Mouse (Mus musculus) hindbrain, embryonic 11.5 days (tissue): ENCODE results near the gene Tppp2. TPM values are rescaled to one million over a fixed set of nuclear protein-coding genes. Genes with fewer than 3 reads are reported as not detected.

Experiments
- ATAC-seq: fragments of 200-750 bp; cut with Nextera tagmentation; 2 replicates; pipeline ENCODE4 v1.8.0; 2017; ENCODE audit warnings: mild to moderate bottlenecking, moderate TSS enrichment, moderate library complexity; ENCODE audit not compliant: low FRiP score
- DNase-seq: peaks from one replicate; pipeline ENCODE4 v3.0.0-alpha.2; 2015; ENCODE audit warnings: low spot score
- H3K27ac ChIP-seq: fragments of 300-500 bp; sonication (generic); 2 replicates; pipeline ENCODE4 v1.5.1; 2014; ENCODE audit warnings: mild to moderate bottlenecking, low read depth, low read length
- H3K27me3 ChIP-seq: fragments of 300-500 bp; sonication (generic); 2 replicates; pipeline ENCODE4 v1.6.1; 2014; ENCODE audit warnings: mild to moderate bottlenecking, low read length, moderate library complexity, mixed read lengths; ENCODE audit not compliant: control insufficient read depth, insufficient read depth
- H3K36me3 ChIP-seq: fragments of 300-500 bp; sonication (generic); 2 replicates; pipeline ENCODE4 v1.6.1; 2014; ENCODE audit warnings: mild to moderate bottlenecking, low read length, moderate library complexity, mixed read lengths; ENCODE audit not compliant: control insufficient read depth, insufficient read depth
- H3K4me1 ChIP-seq: fragments of 300-500 bp; sonication (generic); replicated peaks from 2 replicates; pipeline ENCODE4 v1.6.1; 2014; ENCODE audit warnings: low read length, mixed read lengths; ENCODE audit not compliant: control insufficient read depth, insufficient read depth
- H3K4me2 ChIP-seq: fragments of 300-500 bp; sonication (generic); replicated peaks from 2 replicates; pipeline ENCODE4 v1.6.1; 2014; ENCODE audit warnings: mild to moderate bottlenecking, low read depth, low read length
- H3K4me3 ChIP-seq: fragments of 300-500 bp; sonication (generic); 2 replicates; pipeline ENCODE4 v1.5.1; 2014; ENCODE audit warnings: low read depth, low read length
- H3K9ac ChIP-seq: fragments of 300-500 bp; sonication (generic); 2 replicates; pipeline ENCODE4 v1.6.1; 2014; ENCODE audit warnings: low read depth, low read length
- H3K9me3 ChIP-seq: fragments of 300-500 bp; sonication (generic); 2 replicates; pipeline ENCODE4 v1.6.1; 2016; ENCODE audit warnings: low read length; ENCODE audit not compliant: control insufficient read depth
- WGBS: fragments of 180-500 bp; shearing (Covaris S2); extraction: QIAGEN DNeasy Blood & Tissue Kit; methylation state at CpG from one replicate; pipeline ENCODE4 v1.1.7; 2014; 5-methylcytosine and 5-hydroxymethylcytosine counted together
- polyA plus RNA-seq: library from polyadenylated mRNA; unstranded; fragments of >200 nt; fragmentation: Nextera tagmentation; extraction: Ambion mirVana; gene quantifications from 2 replicates; pipeline ENCODE4 v1.2.1, GENCODE M21; 2014

Tppp2 gene
- polyA plus RNA-seq, 1 experiment from 2014 or later = not detected

DNA sequence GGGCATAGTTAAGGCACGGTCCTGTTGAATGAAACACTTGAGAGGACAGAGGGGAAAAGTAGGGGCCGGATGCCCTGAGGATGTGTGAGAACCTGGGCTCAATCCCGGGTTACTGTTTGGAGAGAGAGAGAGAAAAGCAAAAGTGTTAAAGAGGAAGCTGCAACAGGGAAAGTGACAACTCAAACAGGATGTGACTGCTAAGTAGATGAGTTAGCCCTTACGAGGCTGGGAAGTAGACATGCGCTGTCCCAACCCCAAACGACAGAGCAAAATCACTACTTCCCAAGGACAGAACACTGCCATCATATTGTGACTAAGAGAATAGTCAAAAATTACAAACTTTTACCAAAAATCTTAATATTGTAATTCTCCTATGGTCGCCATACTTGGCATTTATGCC lies 24.0 kb downstream of the Tppp2 start:
- Histone ChIP-seq H3K9ac (no peak overlapping the region), H3K4me1 (no peaks in the 10 kb centered on the region), H3K9me3 (no peaks in the 10 kb centered on the region), H3K4me3 (no peak overlapping the region), H3K27me3 (no peaks in the 10 kb centered on the region), H3K4me2 (no peak overlapping the region), H3K36me3 (no peaks in the 10 kb centered on the region), H3K27ac (no peak overlapping the region)
- WGBS = 69% methylated on average over 7 of the region's 7 CpGs
- no peak for DNase-seq
- no peak for ATAC-seq

DNA sequence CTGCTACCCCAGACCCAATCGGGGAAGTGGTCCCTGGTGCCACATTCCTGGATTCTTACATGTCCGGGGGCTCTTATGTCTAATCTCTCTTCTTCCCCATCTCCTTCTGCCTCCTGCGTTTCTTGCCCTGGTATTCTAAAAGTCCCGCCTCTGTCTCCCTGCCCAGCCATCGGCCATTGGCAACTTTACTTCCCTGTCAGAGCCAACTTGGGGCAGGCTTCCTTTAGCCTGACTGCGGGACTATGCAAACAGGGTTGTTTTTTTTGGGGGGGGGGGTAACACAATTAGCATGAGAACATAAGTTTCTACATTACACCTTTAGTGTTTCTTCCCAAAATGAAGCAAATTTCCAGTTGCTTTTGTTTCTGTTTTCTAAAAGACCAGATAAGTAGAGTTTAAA lies 25.1 kb downstream of the Tppp2 start:
- no peak overlapping the region for H3K4me3 ChIP-seq
- no peak overlapping the region for H3K9ac ChIP-seq
- H3K36me3 ChIP-seq = no peaks in the 10 kb centered on the region
- no peak overlapping the region for H3K4me2 ChIP-seq
- H3K27me3 ChIP-seq = no peaks in the 10 kb centered on the region
- WGBS = 89% methylated on average over 6 of the region's 6 CpGs
- H3K4me1 ChIP-seq = no peaks in the 10 kb centered on the region
- ATAC-seq (no peak), DNase-seq (no peak)
- H3K27ac ChIP-seq = no peak overlapping the region
- H3K9me3 ChIP-seq = no peaks in the 10 kb centered on the region

DNA sequence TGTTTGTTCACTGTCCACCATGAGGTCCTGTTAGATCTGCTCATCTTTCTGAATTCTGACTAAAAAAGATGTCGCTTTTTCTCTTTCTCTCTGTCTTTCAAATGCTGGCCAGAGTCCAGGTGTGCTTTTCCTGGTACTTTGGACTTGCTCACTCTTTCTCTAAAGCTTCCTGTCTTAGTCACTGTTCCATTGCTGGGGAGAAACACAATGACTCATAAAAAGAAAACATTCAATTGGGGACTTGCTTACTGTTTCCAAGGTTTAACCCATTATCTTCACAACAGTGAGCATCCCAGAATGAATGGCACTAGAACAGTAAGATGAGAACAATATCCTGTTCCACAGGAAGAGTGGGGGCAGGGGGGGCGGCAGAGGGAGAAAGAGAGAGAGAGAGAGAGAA lies 42.1 kb downstream of the Tppp2 start:
- H3K27ac ChIP-seq = no peak overlapping the region
- no peaks in the 10 kb centered on the region for H3K4me1 ChIP-seq
- H3K4me2 ChIP-seq = no peak overlapping the region
- DNase-seq (no peak), ATAC-seq (no peak)
- no peaks in the 10 kb centered on the region for H3K27me3 ChIP-seq
- 95% methylated on average over 2 of the region's 2 CpGs for WGBS
- H3K36me3 ChIP-seq = no peaks in the 10 kb centered on the region
- no peak overlapping the region for H3K9ac ChIP-seq
- no peaks in the 10 kb centered on the region for H3K9me3 ChIP-seq
- no peak overlapping the region for H3K4me3 ChIP-seq

DNA sequence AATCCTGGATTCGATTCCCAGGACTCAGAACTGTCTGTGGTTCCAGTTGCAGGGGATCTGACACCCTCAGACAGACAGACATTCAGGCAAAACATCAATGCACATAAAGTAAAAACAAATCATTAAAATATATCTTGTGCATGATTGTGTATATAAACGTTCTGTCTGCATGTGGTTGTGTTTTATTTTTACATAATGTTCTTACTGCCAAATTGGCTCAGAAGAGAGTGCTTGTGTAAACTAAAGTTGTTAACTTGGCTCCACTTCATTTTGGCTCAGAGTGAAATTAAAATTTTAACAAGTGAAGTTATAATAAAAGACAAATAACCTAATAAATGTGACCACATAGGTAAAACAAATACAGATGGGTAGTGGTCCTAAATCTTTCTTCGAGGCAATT lies 49.2 kb downstream of the Tppp2 start:
- DNase-seq (no peak), ATAC-seq (no peak)
- H3K27ac ChIP-seq = no peak overlapping the region
- 88% methylated on average over 3 of the region's 3 CpGs for WGBS
- H3K4me3 ChIP-seq = no peak overlapping the region
- H3K4me2 ChIP-seq = no peak overlapping the region
- H3K27me3 ChIP-seq = no peaks in the 10 kb centered on the region
- H3K9me3 ChIP-seq = no peaks in the 10 kb centered on the region
- H3K4me1 ChIP-seq = no peaks in the 10 kb centered on the region
- H3K9ac ChIP-seq = no peak overlapping the region
- H3K36me3 ChIP-seq = no peaks in the 10 kb centered on the region

Other genes starting within 250 kb of the Tppp2 start
- gene Gm17079, start 223.0 kb upstream of the Tppp2 start, polyA plus RNA-seq = not detected in 2 replicates
- gene Gm5800, start 201.2 kb upstream of the Tppp2 start, polyA plus RNA-seq = not detected in 2 replicates
- gene Ang4, start 144.8 kb upstream of the Tppp2 start, polyA plus RNA-seq = not detected in 2 replicates
- gene AY358078, start 118.4 kb upstream of the Tppp2 start, polyA plus RNA-seq = not detected in 2 replicates
- gene Ear6, start 64.7 kb upstream of the Tppp2 start, polyA plus RNA-seq = not detected in 2 replicates
- gene Mettl17, start 33.6 kb upstream of the Tppp2 start, polyA plus RNA-seq = 49.0 and 52.8 TPM in 2 replicates
- 0.45 and 0.59 TPM in 2 replicates for gene Slc39a2, start 25.5 kb upstream of the Tppp2 start, polyA plus RNA-seq
- 11.8 and 12.3 TPM in 2 replicates for gene Ndrg2, start 4.3 kb upstream of the Tppp2 start, polyA plus RNA-seq
- not detected in 2 replicates for gene Rnase13, start 4.3 kb downstream of the Tppp2 start, polyA plus RNA-seq
- gene Arhgef40, start 66.3 kb downstream of the Tppp2 start, polyA plus RNA-seq = 58.5 and 58.8 TPM in 2 replicates
- gene Tmem253, start 97.2 kb downstream of the Tppp2 start, polyA plus RNA-seq = 0.50 and 1.6 TPM in 2 replicates
- gene Zfp219, start 102.3 kb downstream of the Tppp2 start, polyA plus RNA-seq = 55.3 and 67.1 TPM in 2 replicates
- gene Olfr221, start 124.0 kb downstream of the Tppp2 start, polyA plus RNA-seq = not detected in 2 replicates
- 962 and 981 TPM in 2 replicates for gene Hnrnpc, start 185.6 kb downstream of the Tppp2 start, polyA plus RNA-seq
- 68.4 and 86.9 TPM in 2 replicates for gene Rpgrip1, start 192.3 kb downstream of the Tppp2 start, polyA plus RNA-seq